Mouse (Mus musculus) fat pad, adult 2 months (tissue): ENCODE results near the gene Ceacam14.

Experiments used
- DNase-seq: peaks from one replicate; pipeline ENCODE4 v3.0.0-alpha.2; 2011; ENCODE audit warnings: low read depth, low spot score; ENCODE audit errors: extremely low read depth

Gene Ceacam14

GRCm38 (mm10) chr7:17812333-17812732 is at the start of gene Ceacam14:
Gene Ceacam14 (plus strand): TSS chr7:17812633.
- DNase-seq = no peak
